Mouse (Mus musculus) testis, postnatal 14 days (tissue): ENCODE results near the gene Gm45213.

ENCODE experiments used
- DNase-seq: peaks from one replicate; pipeline ENCODE4 v3.0.0; 2021; ENCODE audit warnings: low spot score

Gm45213 gene

GRCm38 (mm10) chr7:66106581-66107056, 63.2 kb downstream of the Gm45213 start:
- DNase-seq, result no peak

- no peak for DNase-seq
These were observed 63.8 kb downstream of the Gm45213 start for GRCm38 (mm10) chr7:66107206-66107605.

GRCm38 (mm10) chr7:66107930-66108329, 64.5 kb downstream of the Gm45213 start:
- no peak for DNase-seq

- peak; percentile 93 for DNase-seq
These were observed 65.8 kb downstream of the Gm45213 start, which contains the start of gene Chsy1 for GRCm38 (mm10) chr7:66108961-66109854. TSS of gene Chsy1 (plus strand) at chr7:66109515.

GRCm38 (mm10) chr7:66109855-66110635, 66.6 kb downstream of the Gm45213 start:
- DNase-seq, result peak; percentile 79

GRCm38 (mm10) chr7:66110636-66111112, 67.3 kb downstream of the Gm45213 start:
- no peak for DNase-seq

- DNase-seq, result no peak
These were observed 67.8 kb downstream of the Gm45213 start for GRCm38 (mm10) chr7:66111211-66111610.
